Mouse (Mus musculus) right cerebral cortex, postnatal 25 days (tissue): Measurements from ENCODE around the gene Phyh.

Source experiments
- DNase-seq: peaks from one replicate; pipeline ENCODE4 v3.0.0; 2022

Phyh gene

GRCm38 (mm10) chr2:4918860-4919739 is at the start of gene Phyh:
Phyh (plus strand) TSS chr2:4919019.
- peak; percentile 86 for DNase-seq

DNA sequence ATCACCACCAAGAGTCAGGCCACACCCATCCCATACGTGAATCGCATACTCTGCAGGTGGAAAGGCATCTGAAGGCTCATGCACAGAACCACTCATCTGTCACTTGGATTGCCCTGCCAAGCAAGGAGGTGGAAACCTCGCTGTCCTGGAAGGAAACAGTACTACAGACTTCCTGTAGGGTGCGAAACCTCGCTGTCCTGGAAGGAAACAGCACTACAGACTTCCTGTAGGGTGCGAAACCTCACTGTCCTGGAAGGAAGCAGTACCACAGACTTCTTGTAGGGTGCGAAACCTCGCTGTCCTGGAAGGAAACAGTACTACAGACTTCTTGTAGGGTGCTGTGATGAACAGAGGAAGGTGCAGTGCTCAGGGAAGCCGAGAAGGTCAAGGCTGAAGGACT is 46.1 kb upstream of the Phyh start:
- DNase-seq, result no peak

DNA sequence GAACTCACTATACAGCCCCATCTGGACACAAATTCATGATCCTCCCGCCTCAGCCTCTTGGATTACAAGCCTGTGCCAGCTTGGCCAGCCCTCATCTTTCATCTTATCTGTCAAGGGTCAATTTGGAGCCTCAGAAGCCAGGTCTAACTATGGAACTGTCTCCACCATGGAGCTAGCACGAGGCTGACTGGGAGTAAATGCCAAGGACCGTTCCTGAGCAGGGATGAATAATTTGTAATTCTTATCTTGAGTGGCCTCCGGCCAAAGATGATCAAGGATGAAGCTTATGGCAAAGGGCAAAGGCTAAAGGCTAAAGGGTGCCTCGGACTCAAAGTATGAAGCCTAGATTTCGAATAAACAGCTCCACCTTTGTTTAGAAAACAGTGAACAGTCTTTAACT is 45.5 kb upstream of the Phyh start:
- DNase-seq, result no peak

DNA sequence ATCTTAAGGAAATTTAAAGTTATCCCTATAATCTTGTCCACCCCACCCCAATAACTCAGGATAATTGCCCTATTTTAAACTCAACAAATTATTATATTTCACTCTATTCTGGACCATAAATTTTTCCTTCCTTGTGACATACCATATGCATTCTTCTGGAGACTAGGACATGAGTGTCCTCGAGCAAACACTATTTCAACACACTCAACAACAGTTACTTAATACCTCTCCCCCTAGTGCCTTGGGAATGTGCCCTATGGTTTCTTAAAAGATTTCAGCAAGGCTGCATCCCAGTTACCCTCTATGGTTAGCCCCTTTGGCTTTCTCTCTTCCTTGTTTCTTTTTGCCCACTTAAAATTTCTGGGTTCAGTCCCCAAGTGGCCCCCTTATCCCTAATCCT is 43.7 kb upstream of the Phyh start:
- DNase-seq, result no peak

GRCm38 (mm10) chr2:4876131-4876530 is 42.7 kb upstream of the Phyh start:
- DNase-seq, result no peak

- DNase-seq, result peak; percentile 35
Measured at GRCm38 (mm10) chr2:4880737-4881349, 38.0 kb upstream of the Phyh start.

GRCm38 (mm10) chr2:4881350-4882248 is 37.2 kb upstream of the Phyh start, which contains the start of gene Sephs1:
Sephs1 (plus strand) TSS chr2:4881564.
- DNase-seq, result peak; percentile 87

- DNase-seq, result no peak
Measured at GRCm38 (mm10) chr2:4882249-4882791, 36.5 kb upstream of the Phyh start.

GRCm38 (mm10) chr2:4883009-4883704 is 35.7 kb upstream of the Phyh start:
- DNase-seq, result no peak

DNA sequence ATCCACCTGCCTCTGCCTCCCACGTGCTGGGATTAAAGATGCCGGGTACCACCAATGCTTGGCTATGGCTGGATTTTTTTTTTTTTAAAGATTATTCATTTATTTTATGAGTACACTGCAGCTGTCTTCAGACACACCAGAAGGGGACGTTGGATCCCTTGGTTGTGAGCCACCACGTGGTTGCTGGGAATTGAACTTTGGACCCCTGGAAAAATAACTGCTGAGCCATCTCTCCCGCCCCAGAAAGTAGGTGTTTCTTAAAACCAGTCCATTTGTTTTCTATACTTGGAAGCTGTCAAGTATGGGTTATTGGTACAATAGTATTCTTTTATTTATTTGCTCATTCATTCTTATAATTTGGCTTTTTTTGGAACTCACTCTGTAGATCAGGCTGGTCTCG is 31.9 kb upstream of the Phyh start:
- no peak for DNase-seq

DNA sequence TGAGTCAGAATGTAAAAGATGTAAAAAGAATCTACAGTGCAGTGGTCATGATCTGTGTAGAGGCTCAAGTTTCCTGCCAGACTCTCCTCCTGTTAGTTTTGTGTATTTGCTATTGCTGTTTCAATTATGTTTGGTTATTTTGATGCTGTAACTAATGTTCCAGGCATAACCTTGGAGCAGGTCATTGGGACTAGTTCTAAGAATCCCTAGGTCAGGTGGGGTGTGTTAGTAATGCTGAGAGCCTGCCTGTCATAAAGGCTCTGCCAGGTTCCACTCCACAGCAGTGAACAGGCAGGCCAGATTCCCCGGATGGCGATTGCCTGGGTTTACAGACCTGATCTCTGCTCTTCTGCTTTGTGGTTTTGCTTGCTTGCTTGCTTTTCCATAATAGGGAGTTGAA is 23.2 kb upstream of the Phyh start:
- no peak for DNase-seq

GRCm38 (mm10) chr2:4896970-4897369 is 21.8 kb upstream of the Phyh start:
- no peak for DNase-seq

DNA sequence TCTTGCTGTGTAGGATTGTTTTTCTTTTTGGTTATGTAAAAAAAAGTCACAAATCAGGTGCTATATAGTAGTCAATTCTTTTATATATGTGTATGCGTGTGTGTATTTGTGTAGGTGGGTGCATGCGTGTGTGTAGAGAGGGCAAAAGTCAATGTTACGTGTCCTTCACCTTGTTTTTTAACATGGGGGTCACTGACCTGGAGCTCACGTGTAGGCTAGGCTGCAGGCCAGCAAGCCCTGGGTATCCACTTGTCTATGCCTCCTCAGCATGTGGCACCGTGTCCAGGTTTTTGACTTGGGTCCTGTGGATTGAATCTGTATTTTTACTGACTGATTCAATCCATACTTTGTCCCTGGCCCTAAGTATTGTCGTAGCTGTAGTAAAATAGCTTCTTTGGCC is 18.2 kb upstream of the Phyh start:
- no peak for DNase-seq

- no peak for DNase-seq
Measured at GRCm38 (mm10) chr2:4902346-4902745, 16.5 kb upstream of the Phyh start.

DNA sequence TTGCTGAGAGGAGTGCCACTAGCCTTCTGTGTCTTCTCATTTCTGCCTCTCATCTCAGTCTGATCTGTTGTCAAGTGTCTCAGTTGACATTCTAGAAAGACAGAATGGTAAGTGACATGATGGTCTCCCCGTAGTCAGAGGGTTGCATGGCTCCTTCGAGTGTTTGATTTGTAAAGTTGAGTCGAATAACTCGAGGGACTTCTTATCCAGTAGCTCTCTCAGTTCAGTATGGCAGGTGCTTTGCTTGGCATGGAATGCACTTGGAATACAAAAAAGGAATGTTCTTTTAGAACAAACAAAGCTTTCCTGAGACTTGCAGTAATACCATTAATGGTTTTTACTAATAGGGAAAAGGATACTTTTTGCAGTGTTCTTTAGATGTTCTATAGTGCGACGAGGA is 11.7 kb upstream of the Phyh start:
- DNase-seq, result no peak

GRCm38 (mm10) chr2:4907916-4908315 is 10.9 kb upstream of the Phyh start:
- DNase-seq, result no peak

GRCm38 (mm10) chr2:4908771-4909315 is 10.0 kb upstream of the Phyh start:
- no peak for DNase-seq

DNA sequence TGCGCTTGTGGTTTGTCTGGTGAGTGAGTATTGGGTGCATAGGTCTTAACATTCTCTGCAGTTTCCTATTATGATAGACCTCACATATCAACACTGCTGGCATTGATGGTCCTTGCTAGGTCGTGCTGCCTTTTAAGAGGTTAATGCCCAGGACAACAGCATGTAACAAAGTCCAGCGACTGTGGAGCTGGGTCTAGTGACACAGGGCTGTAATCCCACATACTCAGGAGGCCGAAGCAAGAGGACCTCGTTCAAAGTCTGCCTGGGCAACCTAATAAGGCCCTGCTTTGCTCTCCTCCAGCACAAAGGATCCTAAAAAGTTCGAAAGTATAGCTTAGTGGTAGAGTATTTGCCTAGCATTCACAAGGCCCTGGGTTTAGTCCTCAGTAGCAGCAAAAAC is 8.9 kb upstream of the Phyh start:
- DNase-seq, result no peak

DNA sequence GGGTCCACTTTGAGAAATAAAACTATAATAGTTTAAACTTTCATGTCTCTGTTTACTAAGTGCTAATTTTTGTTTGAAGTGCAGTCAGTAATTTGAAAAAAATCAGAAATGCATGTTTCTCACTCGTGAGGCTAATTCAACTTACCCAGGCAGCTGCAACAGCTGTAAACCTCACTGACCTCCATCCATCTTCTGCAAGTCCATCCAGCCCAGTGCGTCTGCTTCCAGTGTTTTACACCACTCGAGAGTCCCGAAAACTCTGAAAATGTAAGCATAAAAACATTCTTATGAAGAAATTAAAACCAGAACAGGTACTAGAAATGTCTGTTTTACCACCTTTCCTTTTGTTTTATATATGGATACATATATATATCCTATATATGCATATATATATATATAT is 8.3 kb upstream of the Phyh start:
- DNase-seq, result no peak

- no peak for DNase-seq
Measured at GRCm38 (mm10) chr2:4913949-4914348, 4.9 kb upstream of the Phyh start.

DNA sequence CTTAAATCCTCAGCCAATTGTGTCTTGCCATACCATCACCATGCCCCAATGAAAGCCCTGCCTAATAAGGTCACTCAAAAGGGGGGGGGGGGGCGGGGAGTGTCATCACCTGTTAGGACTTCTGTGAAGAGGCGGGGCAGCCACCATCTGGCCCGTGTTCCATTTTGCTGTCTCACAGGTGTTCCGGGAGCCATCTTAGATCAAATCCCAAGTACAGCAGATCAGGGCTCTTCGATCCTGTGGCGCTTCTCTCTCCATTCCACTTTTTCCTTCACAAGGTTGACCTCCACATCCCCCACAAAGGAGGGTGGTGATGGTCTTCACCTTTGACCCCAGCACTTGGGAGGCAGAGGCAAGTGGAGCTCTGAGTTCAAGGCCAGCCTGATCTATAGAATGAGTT is 2.8 kb upstream of the Phyh start:
- no peak for DNase-seq
